Mouse (Mus musculus): Measurements from ENCODE around the gene Actl10.

The Actl10 gene

DNA sequence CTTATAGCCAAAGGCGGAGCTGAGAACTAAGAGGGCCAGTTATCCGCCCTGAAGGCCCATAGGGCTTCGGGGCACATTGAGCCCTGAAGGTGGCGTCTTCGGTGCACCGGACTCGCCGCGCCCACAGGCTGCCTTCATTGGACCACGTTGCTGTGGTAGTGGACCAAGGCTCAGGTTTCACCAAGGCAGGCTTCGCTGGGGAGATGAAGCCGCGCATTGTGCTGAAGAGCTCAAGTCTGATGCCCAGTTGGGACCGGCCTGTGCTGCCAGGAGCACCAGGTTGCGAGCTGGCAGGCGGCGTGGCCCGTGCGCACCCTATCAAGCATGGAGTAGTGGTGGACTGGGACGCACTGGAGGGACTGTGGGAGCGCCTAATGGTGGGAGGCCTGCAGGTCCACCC lies 351 bp downstream of the Actl10 start:
- peak in 1 of 2 experiments; percentile 17 for DNase-seq

DNA sequence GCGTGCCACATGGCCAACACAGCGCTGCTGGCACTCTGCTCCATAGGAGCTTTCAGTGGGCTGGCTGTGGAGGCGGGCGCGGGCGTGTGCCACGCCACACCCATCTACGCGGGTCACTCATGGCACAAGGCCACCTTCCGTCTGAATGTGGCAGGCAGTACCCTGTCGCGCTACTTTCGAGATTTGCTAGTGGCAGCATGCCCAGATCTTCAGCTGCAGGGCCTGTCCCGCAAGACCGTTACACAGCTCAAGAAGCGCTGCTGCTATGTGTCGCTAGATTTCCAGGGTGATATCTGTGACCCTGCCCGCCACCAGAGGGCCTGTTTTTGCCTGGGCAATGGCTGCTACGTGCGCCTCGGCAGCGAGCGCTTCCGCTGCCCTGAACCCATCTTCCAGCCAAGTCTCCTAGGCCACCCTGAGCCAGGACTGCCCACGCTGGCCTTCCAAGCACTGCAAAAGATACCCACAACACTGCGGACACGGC lies 890 bp downstream of the Actl10 start:
- peak; percentile 67 to 86 for DNase-seq

DNA sequence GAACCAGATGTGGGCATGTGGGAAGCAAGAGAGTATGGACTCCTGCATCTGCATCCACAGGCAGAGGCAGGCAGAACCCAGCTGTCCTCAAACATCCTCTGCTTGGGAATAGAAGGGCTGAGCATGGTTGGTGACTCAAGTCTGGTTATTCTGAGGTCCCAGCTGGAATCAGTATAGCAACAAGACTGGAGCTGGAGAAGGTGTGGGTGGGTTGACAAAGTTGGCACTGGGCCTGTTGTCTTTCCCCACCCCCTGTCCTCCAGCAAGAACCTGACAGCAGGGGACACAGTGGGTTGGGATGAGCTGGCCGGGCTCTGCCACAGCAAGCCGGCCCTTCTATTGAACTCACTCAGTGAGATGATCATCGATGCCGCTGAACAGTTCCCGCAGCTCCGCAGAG lies 3.7 kb downstream of the Actl10 start:
- no peak for DNase-seq

DNA sequence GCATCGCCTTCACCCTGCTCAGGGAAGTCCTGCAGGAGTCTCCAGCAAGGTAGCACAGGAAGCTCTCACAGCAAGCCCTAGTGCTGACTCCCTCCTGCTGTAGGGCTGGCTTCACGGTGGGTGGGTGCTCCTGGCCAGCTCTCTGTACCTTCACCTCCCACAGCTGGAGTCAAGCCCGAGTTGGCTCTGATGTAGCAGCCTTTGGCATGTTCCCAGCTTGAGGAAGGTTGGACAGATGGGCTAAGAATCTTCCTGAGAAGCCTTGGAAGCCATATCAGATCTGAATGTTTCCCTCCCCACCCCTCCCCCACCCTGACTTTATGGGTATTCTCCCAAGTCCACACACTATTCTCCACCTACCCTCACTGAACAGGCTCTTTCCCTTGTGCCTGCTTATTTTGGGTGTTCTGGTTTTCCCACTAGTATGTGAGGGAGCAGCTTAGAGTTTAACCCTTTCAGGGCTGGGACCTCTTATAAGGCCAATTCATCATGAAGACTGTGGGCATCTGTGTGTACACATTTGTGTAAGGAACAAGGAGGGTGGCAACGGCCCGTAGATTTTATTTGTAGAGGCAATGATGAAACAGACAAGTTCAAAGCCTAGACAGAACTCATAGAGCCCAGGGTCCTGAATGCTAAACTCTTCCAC lies 5.7 kb downstream of the Actl10 start:
- peak; percentile 41 to 50 for DNase-seq

DNA sequence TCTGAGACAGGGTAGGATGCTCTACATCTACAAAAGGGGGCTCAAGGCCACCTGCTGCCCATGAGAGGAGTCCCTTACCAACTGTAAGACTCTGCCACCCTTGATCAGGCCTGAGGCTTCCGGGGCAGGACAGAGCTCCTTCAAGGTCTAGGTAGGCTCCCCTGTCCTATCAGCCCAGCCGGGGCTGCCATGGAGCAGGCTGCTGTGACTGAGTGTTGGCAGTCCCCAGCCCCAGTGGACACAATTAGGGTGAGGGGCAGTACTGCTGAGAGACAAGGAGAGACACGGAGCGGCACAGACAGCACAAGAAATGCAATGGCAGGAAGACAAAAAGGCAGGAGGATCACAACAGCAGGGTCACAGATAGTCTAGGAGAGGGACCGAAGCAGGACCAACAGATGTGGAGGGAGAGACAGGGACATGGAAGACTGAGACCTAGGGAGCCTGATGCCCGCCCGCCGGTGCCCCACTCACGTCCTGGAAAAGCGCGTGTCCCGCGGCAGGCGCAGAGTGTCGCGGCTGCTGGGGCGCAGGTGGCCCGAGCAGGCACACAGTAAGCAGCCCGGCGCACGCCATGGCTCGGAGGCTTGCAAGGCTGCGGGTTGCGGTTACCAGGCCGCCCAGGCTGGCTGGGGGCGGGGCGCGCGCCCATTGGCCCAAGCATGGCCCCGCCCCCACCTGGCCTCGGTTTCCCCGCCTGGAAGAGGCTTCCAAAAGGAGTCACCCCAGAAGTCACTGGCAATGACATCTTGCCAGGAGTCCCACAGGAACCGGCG lies 6.9 kb downstream of the Actl10 start, which contains the start of gene Necab3:
TSS of gene Necab3 (minus strand) at position 627 of the 776 bp plus-strand sequence.
- peak in 1 of 2 experiments; percentile 54 for DNase-seq

DNA sequence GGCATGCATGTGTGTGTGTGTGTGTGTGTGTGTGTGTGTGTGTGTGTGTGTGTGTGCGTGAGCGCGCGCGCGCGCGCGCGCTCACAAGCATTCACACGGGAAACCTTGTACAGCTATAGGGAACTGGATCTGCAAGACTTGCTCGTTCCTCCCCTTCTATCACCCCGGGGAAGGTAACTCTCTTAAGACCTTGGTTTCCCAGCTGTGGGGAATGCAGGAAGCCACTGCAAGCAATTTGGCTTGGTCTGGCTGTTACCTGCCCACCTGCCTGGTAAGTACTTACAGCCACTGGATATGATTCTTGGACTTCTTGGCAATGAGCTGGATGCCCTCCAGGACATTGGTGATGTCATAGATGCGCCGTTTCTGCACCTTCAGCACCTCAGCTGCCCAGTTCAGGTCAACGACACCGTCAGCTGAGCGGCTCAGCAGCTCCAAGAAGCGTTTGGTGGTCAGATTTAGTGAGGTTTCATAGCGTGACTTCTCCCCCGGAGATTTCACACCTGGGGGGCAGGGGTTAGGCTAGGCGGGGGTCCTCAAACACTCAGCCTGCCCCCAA lies 12.1 kb downstream of the Actl10 start:
- peak; percentile 81 to 85 for DNase-seq

DNA sequence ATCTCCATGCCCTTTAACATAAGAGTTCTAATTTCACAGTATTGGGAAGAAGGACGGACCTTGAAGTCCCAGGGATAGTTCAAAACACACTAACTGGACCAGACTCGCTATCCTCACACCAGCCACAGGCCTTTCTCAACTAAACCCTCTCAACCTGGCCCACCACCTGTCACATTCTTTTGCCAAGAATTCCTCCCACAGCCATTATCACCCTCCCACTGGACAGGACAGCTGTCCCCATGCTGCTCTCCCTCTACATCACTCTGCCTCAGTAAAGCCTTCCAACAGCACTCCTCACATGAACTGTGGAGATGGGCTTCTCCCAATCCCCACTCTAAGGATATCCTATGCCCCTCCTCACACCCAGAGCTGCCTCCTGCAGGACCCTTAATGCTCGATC lies 14.0 kb downstream of the Actl10 start:
- DNase-seq = no peak

DNA sequence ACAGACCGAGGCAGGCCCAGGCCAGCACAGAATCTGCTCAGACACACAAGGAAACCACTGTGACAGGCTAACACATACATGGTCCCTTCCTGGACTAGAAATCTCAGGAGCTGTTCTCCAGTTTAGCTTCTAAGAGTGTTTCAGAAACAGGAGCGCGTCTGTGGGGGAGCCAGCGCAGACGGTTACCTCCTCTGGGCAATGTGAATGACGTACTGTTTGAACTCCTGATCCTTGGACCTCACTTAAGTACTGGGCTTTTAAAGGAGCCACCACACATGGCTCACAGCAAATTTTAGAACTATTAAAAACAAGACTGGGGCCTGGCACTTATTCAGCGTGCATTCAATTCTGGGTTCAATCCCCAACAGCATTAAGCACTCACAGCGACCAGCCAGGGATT lies 15.1 kb downstream of the Actl10 start:
- DNase-seq = peak; percentile 56 to 65

DNA sequence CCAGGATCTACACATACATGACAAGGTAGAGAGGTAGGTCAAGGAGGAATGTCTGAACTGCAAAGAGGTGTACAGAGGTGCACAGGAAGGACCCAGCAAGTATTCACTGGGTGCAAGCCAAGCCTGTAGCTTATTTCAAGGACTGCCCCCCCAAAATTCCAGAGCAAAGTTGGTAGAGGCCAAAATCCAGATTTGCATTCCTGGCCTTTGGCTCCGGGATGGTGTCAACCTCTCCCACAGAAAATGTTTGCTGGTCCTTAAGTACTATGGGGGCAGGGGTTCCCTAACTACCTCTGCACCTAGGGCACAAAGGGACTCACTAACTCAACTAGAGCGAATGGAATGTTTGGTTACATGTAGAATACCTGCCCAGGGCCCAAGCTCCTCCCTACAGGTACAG lies 16.2 kb downstream of the Actl10 start:
- DNase-seq = no peak

DNA sequence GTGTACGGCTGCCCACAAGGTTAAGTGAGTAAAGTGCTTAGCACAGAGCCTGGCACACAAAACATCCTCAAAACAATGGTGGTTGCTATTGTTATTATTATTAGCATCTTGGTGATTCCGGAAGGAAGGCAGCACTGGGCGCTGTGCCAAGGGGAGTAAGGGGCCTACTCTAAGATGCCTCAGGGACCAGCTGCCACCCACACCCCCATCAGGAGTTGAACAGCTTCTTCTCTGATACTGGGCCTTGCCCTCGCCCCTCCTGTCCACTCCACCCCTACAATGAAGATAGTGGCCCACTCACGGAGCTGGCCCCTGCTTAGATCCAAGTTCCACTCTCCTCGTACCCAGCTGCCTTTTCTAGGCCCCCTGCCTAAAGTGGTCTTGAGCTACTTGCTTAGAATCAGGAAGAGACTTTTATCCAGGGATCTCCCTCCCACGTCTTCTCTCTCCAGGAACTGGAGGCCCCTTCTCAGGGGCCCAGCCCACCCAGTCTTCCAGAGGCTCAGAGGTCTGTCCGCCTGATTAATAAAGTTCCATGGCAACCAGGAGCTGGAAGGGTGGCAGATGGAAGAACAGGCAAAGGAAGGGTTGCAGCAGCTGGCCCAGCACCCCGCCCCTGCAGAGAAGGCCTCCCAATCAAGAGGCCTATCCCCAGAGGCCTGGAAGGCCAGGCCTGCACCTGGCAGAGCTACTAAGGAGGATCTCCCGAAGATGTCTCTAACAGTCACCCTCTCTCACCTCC lies 16.9 kb downstream of the Actl10 start:
- DNase-seq = peak in 1 of 2 experiments; percentile 32

DNA sequence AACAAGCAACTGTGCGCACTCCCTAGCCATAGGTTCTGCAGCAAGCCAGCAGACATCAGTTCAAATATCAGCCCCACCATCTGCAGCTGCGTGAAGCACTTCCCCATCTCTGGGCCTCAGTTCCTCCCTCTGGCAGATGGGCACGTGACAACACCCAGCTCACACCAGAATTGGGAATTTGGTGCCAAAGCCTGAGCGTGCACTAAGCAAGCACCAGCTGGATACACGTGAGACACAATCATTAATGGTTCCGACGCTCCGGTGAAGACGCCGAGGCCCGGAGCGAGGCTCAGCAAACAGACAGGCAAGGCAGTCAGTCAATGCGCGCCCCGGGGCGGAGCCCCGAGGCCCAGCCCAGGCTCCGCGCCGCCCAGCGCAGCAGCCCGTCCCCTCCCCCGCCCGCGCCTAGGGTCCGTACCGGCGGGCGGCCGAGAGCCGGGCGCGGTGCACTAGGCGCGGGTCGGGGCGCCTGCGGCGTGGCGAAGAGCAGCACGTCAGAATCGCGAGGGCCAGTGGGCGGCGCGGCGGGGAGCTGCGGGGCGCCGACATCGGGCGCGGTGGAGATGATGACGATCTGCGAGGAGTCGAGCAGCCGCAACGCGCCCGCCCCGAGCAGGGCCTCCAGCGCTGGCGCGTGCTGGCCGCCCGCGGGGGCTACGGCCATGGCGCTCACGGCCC lies 17.6 kb downstream of the Actl10 start:
- DNase-seq = peak; percentile 59 to 83

DNA sequence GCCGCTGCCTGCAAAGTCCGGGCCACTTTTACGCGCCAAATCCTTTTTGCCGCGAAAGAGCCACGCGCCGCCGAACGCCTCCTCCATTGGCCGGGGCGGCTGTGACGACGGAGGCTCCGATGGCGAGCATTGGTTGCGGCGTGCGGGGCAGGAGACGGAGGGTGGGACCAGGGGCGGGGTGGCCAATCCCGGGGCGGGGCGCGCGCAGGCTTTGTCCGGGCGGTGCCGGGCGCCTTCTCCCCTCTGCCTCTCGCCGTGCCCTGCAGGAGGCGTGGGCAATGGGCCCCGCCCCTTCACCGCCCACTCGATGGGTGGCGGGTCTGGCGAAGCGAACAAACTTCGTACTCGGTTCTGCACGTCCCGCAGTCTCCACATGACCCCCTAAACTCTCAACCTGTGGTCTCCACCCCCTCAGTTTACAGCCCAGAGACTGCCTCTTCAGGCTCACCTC lies 18.3 kb downstream of the Actl10 start, which contains the start of gene E2f1:
TSS of gene E2f1 (minus strand) at position 57 of the 451 bp plus-strand sequence.
- peak; percentile 95 to 97 for DNase-seq

DNA sequence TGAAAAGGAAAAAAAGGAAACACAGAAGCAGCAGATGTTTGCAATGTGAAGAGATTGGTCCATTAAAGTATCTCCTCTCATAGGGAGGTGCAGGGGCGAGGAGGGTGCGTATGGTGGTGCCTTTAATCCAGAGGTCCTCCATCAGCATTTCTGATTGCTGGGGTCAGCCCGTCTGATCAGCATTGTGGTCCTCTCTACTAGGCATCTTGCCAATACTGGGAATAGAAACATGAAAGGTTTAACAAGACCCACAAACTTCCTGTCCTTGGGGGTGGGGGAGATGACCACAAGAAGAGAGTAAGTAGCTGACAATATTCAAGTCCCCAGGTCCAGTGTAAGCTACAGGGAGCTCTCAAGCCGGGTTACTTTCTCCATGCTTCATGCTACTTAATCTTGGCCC lies 19.1 kb downstream of the Actl10 start:
- DNase-seq = no peak

DNA sequence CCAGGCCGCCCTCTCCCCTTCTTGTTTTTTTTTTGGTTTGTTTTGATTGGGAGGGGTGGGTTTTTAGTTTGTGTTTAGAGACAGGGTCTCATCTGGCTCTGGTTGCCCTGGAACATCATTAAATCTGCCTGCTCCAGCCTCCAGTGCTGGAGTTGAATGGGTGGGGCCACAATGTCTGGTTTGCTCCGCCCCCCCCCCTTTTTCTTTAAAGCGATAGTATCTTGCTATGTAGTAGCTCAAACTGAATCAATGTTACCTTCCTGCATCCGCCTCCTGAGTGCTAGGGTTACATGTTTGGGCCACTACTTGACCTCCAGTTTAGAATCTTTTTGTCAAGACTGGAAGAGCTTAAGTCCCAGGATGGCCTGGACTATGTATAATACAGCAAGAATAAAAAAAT lies 19.7 kb downstream of the Actl10 start:
- DNase-seq = no peak

DNA sequence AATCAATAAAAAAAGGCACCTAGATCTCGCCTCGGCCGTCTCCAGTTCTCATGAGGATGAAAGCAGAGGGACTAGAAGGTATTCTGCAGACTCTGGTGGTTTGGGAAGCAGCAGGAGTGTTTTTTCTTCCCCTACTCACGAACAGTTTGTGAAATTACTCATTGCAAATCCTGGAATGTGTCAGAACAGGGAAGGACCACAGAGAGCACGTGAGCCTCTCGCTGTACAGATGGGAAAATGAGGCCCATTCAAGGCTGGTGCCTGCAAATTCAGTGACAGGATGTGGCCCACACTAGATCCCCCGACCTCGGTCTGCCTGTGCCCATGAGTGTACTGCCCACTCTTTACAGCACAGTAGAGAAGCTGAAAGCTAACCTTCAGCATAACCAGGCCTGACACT lies 20.4 kb downstream of the Actl10 start:
- DNase-seq = no peak

DNA sequence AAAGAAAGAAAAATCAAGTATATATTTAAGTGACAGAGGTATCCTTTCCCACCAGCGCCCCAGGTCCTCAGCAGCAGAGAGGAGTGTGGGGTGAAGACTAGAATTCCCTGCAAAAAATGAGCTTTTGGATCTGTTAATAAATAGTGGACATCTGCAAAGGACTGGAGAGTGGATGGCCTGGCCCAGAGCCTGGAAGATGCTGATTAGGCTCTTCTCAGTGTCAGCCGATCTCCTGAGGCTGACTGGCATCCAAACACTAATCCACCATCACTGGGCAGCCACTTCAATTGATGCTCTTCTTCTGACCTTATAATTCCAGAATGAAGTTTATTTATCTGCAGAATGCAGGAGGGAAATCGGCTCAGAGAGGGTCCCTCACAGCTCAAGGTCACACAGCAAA lies 21.4 kb downstream of the Actl10 start:
- DNase-seq = no peak

DNA sequence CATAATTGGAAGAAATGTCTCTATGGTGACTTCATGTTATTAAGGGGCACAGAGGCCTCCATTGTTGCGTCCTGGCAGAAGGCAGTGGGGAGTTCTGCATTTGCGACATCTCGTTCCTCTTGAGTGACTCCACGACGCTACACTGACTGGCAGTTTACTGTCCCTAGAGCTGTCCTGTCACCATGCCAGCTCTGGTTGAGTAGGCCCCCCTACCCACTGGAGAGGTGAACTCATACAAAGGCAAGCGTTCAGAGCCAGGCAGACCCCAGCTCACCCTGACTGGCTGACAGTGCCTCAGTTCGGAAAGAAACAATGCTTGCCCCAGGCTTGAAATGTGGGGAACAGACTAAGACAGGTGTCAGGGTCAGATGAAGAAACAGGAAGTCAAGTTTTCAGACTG lies 22.7 kb downstream of the Actl10 start:
- no peak for DNase-seq

DNA sequence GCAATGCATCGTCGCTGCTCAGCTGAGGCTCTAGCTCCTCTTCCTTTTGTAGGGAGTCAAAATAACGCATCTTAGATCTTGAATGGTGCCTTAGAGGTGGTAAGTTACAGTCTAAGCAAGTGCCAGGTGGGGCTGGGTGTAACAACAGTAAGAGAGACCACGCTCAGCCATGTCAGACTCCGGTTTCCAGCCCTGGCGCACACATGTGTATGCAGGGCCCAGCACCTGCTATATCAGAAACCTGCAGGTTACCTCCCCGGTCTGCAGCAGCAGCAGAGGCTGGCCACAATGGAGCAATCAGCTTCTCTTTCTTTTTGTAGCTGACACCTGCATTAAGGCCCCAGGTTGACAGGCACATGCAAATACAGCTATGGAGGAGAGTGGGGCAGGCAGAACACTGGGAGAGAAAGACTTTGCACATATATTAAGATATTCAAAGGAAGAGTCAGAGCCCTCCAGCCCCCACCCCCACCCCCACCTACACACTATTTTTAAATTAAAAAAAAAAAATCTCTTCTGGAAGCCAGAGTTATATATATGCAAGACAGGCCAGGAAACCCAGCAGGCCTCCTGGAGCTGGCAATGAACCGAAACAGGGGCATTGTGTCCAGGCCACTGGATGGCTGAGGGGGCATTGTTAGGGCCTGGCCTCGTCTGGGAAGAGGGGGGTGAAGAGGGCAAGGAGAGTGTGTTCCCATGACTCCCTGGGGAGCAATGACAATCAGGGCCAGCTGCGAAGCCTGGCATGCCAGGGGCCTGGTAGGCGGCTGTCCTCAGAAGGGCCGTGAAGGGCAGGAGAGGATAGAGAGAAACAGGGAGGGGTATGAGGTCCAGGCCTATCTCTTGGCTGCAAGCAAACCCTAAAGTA lies 25.5 kb downstream of the Actl10 start:
- DNase-seq = no peak

DNA sequence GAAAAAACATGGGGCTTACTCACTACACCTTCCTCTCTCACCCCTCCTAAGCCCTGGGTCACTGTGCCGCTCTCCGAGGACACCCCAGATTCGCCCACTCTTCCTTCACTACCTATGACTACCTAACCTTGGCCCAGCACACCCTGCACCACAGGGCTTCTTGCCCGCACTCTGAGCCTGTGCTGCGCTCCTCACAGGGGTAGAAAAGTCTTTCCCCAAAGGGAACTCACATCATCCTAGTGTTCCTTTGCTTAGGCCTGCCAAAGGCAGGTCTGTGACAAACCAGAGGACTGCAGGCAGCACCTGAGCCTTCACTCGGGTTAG lies 26.1 kb downstream of the Actl10 start:
- DNase-seq = no peak

DNA sequence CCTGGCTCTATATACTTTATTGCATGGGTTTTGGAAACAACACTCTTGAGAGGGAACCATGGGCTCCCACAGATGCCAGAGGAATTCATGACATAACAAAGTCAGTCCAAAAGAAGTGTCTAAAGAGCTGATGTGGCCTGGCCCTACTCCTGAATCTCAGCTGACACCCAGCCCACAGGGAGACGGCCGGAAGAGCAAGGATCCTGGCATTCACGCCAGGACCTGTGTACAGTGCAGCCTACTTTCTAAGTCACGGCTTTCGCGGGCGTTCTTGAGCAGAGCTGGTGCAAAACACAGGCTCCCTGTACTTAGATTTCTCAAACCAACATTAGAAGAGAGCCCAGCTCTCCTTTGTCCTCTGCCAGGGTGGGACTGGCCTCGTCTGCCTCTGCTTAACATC lies 29.0 kb downstream of the Actl10 start:
- no peak for DNase-seq

DNA sequence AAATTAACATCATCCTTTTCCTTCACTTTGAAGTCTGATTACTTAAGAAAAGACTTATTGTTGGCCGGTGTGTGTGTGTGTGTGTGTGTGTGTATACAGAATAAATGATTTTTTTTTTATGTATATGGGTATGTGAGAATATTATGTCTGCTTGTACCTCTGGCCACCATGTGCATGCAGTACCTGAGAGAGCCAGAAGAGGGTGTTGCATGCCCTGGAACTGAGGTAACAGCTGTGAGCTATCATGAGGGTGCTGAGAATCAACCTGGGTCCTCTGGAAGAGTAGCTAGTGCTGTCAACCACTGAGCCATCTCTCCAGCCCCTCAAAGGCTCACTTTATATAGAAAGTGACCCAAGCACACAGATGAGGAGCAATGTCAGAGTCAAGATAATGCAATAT lies 29.8 kb downstream of the Actl10 start:
- no peak for DNase-seq
